Mouse (Mus musculus) MEL (cell line): ENCODE results near the gene Gm20388. TPM values are rescaled to one million over a fixed set of nuclear protein-coding genes. Genes with fewer than 3 reads are reported as not detected.

ENCODE experiments used
- DNase-seq: peaks from one replicate; pipeline ENCODE4 v3.0.0; 2011; ENCODE audit warnings: low read depth, low spot score
- H3K27ac ChIP-seq: 2 replicates; pipeline ENCODE4 v1.5.1; 2012; ENCODE audit warnings: low read depth, mild to moderate bottlenecking, control low read depth, low read length, moderate library complexity; ENCODE audit not compliant: control insufficient read depth
- H3K27me3 ChIP-seq, 2 experiments: fragments of 150-350 bp in 1 of 2; sonication (generic) in 1 of 2; 2 replicates each; pipeline ENCODE4 v1.6.1; 2012; ENCODE audit warnings: low read length in 2 of 2, mild to moderate bottlenecking in 2 of 2, improper control_type of control experiment in 1 of 2, moderate library complexity in 1 of 2; ENCODE audit not compliant: insufficient read depth in 2 of 2, control insufficient read depth in 1 of 2
- H3K36me3 ChIP-seq, 2 experiments: 2 replicates each; pipeline ENCODE4 v1.6.1; 2012 to 2014; ENCODE audit warnings: low read length in 2 of 2, improper control_type of control experiment in 1 of 2, inconsistent platforms in 1 of 2, mild to moderate bottlenecking in 1 of 2; ENCODE audit not compliant: insufficient read depth in 2 of 2, control insufficient read depth in 1 of 2
- H3K4me1 ChIP-seq, 2 experiments: fragments of 150-350 bp in 1 of 2; sonication (generic) in 1 of 2; 2 replicates each; pipeline ENCODE4 v1.6.1; 2012; ENCODE audit warnings: low read length in 2 of 2, improper control_type of control experiment in 1 of 2, mild to moderate bottlenecking in 1 of 2; ENCODE audit not compliant: insufficient read depth in 2 of 2, control insufficient read depth in 1 of 2
- H3K4me3 ChIP-seq, 2 experiments: fragments of 150-350 bp in 1 of 2; sonication (generic) in 1 of 2; 2 replicates each; pipeline ENCODE4 v1.5.1; 2012; ENCODE audit warnings: low read depth in 2 of 2, low read length in 2 of 2, mild to moderate bottlenecking in 2 of 2, moderate library complexity in 2 of 2, control low read depth in 1 of 2, improper control_type of control experiment in 1 of 2; ENCODE audit not compliant: control insufficient read depth in 1 of 2, insufficient read depth in 1 of 2
- H3K79me2 ChIP-seq: 2 replicates; pipeline ENCODE4 v1.6.1; 2012; ENCODE audit warnings: mild to moderate bottlenecking, low read length, moderate library complexity; ENCODE audit not compliant: control insufficient read depth, poor library complexity, insufficient read depth
- H3K9ac ChIP-seq: 2 replicates; pipeline ENCODE4 v1.6.1; 2012; ENCODE audit warnings: low read depth, mild to moderate bottlenecking, control low read depth, low read length, moderate library complexity; ENCODE audit not compliant: control insufficient read depth, poor library complexity, severe bottlenecking
- H3K9me3 ChIP-seq: fragments of 150-350 bp; sonication (generic); replicated peaks from 2 replicates; pipeline ENCODE4 v1.6.1; 2012; ENCODE audit warnings: mild to moderate bottlenecking, low read length, improper control_type of control experiment, moderate library complexity; ENCODE audit not compliant: insufficient read depth
- BHLHE40 ChIP-seq: IDR thresholded peaks from 2 replicates; pipeline ENCODE4 v1.6.1; 2012; ENCODE audit warnings: low read depth, mild to moderate bottlenecking, inconsistent platforms, low read length, improper control_type of control experiment, borderline replicate concordance
- CHD1 ChIP-seq: IDR thresholded peaks from 2 replicates; pipeline ENCODE4 v1.6.1; 2012; ENCODE audit warnings: low read depth, mild to moderate bottlenecking, inconsistent platforms, low read length, improper control_type of control experiment
- CHD2 ChIP-seq: IDR thresholded peaks from 2 replicates; pipeline ENCODE4 v1.6.1; 2011; ENCODE audit warnings: low read length, improper control_type of control experiment
- E2F4 ChIP-seq: IDR thresholded peaks from 2 replicates; pipeline ENCODE4 v1.6.1; 2011; ENCODE audit warnings: low read depth, low read length, improper control_type of control experiment, borderline replicate concordance
- ELF1 ChIP-seq: IDR thresholded peaks from 2 replicates; pipeline ENCODE4 v1.6.1; 2014; ENCODE audit warnings: low read depth, mild to moderate bottlenecking, inconsistent platforms, low read length, improper control_type of control experiment, moderate library complexity
- GABPA ChIP-seq: IDR thresholded peaks from 2 replicates; pipeline ENCODE4 v1.6.1; 2012; ENCODE audit warnings: low read depth, mild to moderate bottlenecking, inconsistent platforms, low read length, improper control_type of control experiment, moderate library complexity
- GATA1 ChIP-seq: IDR thresholded peaks from 2 replicates; pipeline ENCODE4 v1.6.1; 2011; ENCODE audit warnings: low read depth, low read length, improper control_type of control experiment
- HCFC1 ChIP-seq: IDR thresholded peaks from 2 replicates; pipeline ENCODE4 v1.6.1; 2012; ENCODE audit warnings: low read depth, mild to moderate bottlenecking, inconsistent platforms, low read length, improper control_type of control experiment, moderate library complexity
- JUND ChIP-seq: IDR thresholded peaks from 2 replicates; pipeline ENCODE4 v1.6.1; 2011; ENCODE audit warnings: low read depth, mild to moderate bottlenecking, improper control_type of control experiment, low read length
- MAFK ChIP-seq: IDR thresholded peaks from 2 replicates; pipeline ENCODE4 v1.6.1; 2011; ENCODE audit warnings: low read depth, mild to moderate bottlenecking, low read length, improper control_type of control experiment, borderline replicate concordance
- MAX ChIP-seq: IDR thresholded peaks from 2 replicates; pipeline ENCODE4 v1.6.1; 2011; ENCODE audit warnings: low read length, improper control_type of control experiment
- MEF2A ChIP-seq: IDR thresholded peaks from 2 replicates; pipeline ENCODE4 v1.6.1; 2014; ENCODE audit warnings: low read depth, mild to moderate bottlenecking, inconsistent platforms, low read length, improper control_type of control experiment; ENCODE audit not compliant: poor library complexity, insufficient replicate concordance, severe bottlenecking; ENCODE audit errors: extremely low read depth
- MXI1 ChIP-seq: IDR thresholded peaks from 2 replicates; pipeline ENCODE4 v1.6.1; 2011; ENCODE audit warnings: mild to moderate bottlenecking, low read depth, low read length, improper control_type of control experiment
- MYB ChIP-seq: IDR thresholded peaks from 2 replicates; pipeline ENCODE4 v1.6.1; 2011; ENCODE audit warnings: mild to moderate bottlenecking, low read depth, low read length, improper control_type of control experiment
- NRF1 ChIP-seq: IDR thresholded peaks from 2 replicates; pipeline ENCODE4 v1.6.1; 2014; ENCODE audit warnings: low read depth, mild to moderate bottlenecking, inconsistent platforms, low read length, improper control_type of control experiment, moderate library complexity; ENCODE audit not compliant: poor library complexity, insufficient read depth, severe bottlenecking
- POLR2A ChIP-seq, 2 experiments: IDR thresholded peaks; 2 replicates each; pipeline ENCODE4 v1.6.1; 2011 to 2012; ENCODE audit warnings: low read length in 2 of 2, mild to moderate bottlenecking in 2 of 2, control low read depth in 1 of 2, improper control_type of control experiment in 1 of 2, low read depth in 1 of 2, moderate library complexity in 1 of 2; ENCODE audit not compliant: control insufficient read depth in 1 of 2, insufficient read depth in 1 of 2, poor library complexity in 1 of 2
- POLR2AphosphoS5 ChIP-seq: IDR thresholded peaks from 2 replicates; pipeline ENCODE4 v1.6.1; 2012; ENCODE audit warnings: low read depth, borderline replicate concordance, mild to moderate bottlenecking, inconsistent platforms, low read length, moderate library complexity, mixed read lengths
- RAD21 ChIP-seq: IDR thresholded peaks from 2 replicates; pipeline ENCODE4 v1.6.1; 2011; ENCODE audit warnings: mild to moderate bottlenecking, low read depth, low read length, improper control_type of control experiment
- SMC3 ChIP-seq: IDR thresholded peaks from 2 replicates; pipeline ENCODE4 v1.6.1; 2011; ENCODE audit warnings: low read depth, low read length, improper control_type of control experiment
- TAL1 ChIP-seq: IDR thresholded peaks from 2 replicates; pipeline ENCODE4 v1.6.1; 2012; ENCODE audit warnings: mild to moderate bottlenecking, inconsistent platforms, low read length, moderate library complexity, mixed read lengths
- USF1 ChIP-seq: IDR thresholded peaks from 2 replicates; pipeline ENCODE4 v1.6.1; 2014; ENCODE audit warnings: low read depth, mild to moderate bottlenecking, inconsistent platforms, low read length, improper control_type of control experiment, moderate library complexity
- USF2 ChIP-seq, 2 experiments: IDR thresholded peaks; 2 replicates each; pipeline ENCODE4 v1.6.1; 2011 to 2012; ENCODE audit warnings: improper control_type of control experiment in 2 of 2, low read length in 2 of 2, borderline replicate concordance in 1 of 2, inconsistent platforms in 1 of 2, low read depth in 1 of 2, mild to moderate bottlenecking in 1 of 2; ENCODE audit not compliant: insufficient read depth in 1 of 2
- ZC3H11A ChIP-seq: IDR thresholded peaks from 2 replicates; pipeline ENCODE4 v1.6.1; 2012; ENCODE audit warnings: low read depth, mild to moderate bottlenecking, inconsistent platforms, low read length, improper control_type of control experiment
- ZMIZ1 ChIP-seq: IDR thresholded peaks from 2 replicates; pipeline ENCODE4 v1.6.1; 2012; ENCODE audit warnings: low read depth, mild to moderate bottlenecking, inconsistent platforms, low read length, improper control_type of control experiment, moderate library complexity
- ZNF384 ChIP-seq: IDR thresholded peaks from 2 replicates; pipeline ENCODE4 v1.6.1; 2012; ENCODE audit warnings: low read depth, mild to moderate bottlenecking, inconsistent platforms, low read length, improper control_type of control experiment
- polyA plus RNA-seq, 2 experiments: library from polyadenylated mRNA; stranded (reverse) in 1 of 2; unstranded in 1 of 2; fragments of >175 nt in 1 of 2; fragments of >200 nt in 1 of 2; gene quantifications; 2 replicates each; pipeline versions ENCODE4 v1.2.1 to v1.2.4; 2012; ENCODE audit warnings: low replicate concordance in 2 of 2, low read depth in 1 of 2; ENCODE audit not compliant: insufficient read length in 2 of 2, insufficient read depth in 1 of 2, missing spikeins in 1 of 2
- total RNA-seq: library from RNA; depleted of rRNA; stranded (reverse); fragments of 300-350 nt; gene quantifications from 2 replicates; pipeline ENCODE4 v1.2.3, GENCODE M21; 2012

Gm20388 gene
- total and polyA plus RNA-seq, 3 experiments: 11.1 to 17.8 TPM; not detected in 1

GRCm38 (mm10) chr8:122284659-122285261 lies 2374.1 kb downstream of the Gm20388 start (continued):
- TF ChIP-seq TAL1 (peak; percentile 93), USF1 (no peak), RAD21 (no peak), POLR2AphosphoS5 (no peak), BHLHE40 (peak; percentile 54; the same call in 1 of the 2 replicates), USF2 (IDR thresholded peaks at IDR 0.05; ENCODE audit: borderline replicate concordance in 1 of 2, insufficient read depth in 1 of 2, low read depth in 1 of 2, low read length in 2 of 2) (no peak), CHD2 (no peak), POLR2A (IDR thresholded peaks at IDR 0.05; ENCODE audit: control insufficient read depth in 1 of 2, insufficient read depth in 1 of 2, low read depth in 1 of 2, low read length in 2 of 2, poor library complexity in 1 of 2) (peak; percentile 21 to 31; a peak in 1 of 4 replicates), MXI1 (peak; percentile 59; the same call in 1 of the 2 replicates), NRF1 (no peak), MEF2A (no peak), GABPA (no peak; the same call in 1 of the 2 replicates), MYB (no peak; the same call in none of the 2 replicates), ELF1 (no peak), MAX (peak; percentile 81), JUND (0 out of 2 replicates have a peak, but pooled peaks have one; percentile 16), E2F4 (peak; percentile 71; the same call in 1 of the 2 replicates), HCFC1 (peak; percentile 64), CHD1 (peak; percentile 99), ZNF384 (no peak), SMC3 (0 out of 2 replicates have a peak, but pooled peaks have one; percentile 9), GATA1 (peak; percentile 93), MAFK (peak; percentile 35; the same call in 1 of the 2 replicates)

- H3K4me3 ChIP-seq: peak overlapping the region; percentile 75 to 87; a peak in 1 of 4 replicates
- H3K9me3 ChIP-seq: no peaks in the 10 kb centered on the region
- peak; percentile 56 for DNase-seq
- H3K9ac ChIP-seq: peak overlapping the region; percentile 92
- TF ChIP-seq ZMIZ1 (peak; percentile 27; the same call in 1 of the 2 replicates), ZC3H11A (no peak), GATA1 (0 out of 2 replicates have a peak, but pooled peaks have one; percentile 6), POLR2A (IDR thresholded peaks at IDR 0.05; ENCODE audit: control insufficient read depth in 1 of 2, insufficient read depth in 1 of 2, low read depth in 1 of 2, low read length in 2 of 2, poor library complexity in 1 of 2) (0 out of 4 replicates have a peak, but pooled peaks of 1 of the 2 experiments have one; percentile 22)
- peaks cover 14 to 57% of the 10 kb centered on the region in 2 experiments; a peak in 3 of 4 replicates for H3K4me1 ChIP-seq
- H3K27ac ChIP-seq: peak overlapping the region; percentile 91
- H3K36me3 ChIP-seq: peaks cover 0 to 55% of the 10 kb centered on the region in 2 experiments; a peak in 3 of 4 replicates
- no peaks in the 10 kb centered on the region for H3K27me3 ChIP-seq
- peaks cover 88% of the 10 kb centered on the region for H3K79me2 ChIP-seq
Observed at GRCm38 (mm10) chr8:122285727-122286126, 2375.1 kb downstream of the Gm20388 start.
